Mouse (Mus musculus) spleen, adult 12 weeks (tissue): ENCODE measurements around the gene Tubb1.

Source experiments
- DNase-seq: peaks from one replicate; pipeline ENCODE4 v3.0.0; 2022; ENCODE audit warnings: low spot score

The Tubb1 gene

DNA sequence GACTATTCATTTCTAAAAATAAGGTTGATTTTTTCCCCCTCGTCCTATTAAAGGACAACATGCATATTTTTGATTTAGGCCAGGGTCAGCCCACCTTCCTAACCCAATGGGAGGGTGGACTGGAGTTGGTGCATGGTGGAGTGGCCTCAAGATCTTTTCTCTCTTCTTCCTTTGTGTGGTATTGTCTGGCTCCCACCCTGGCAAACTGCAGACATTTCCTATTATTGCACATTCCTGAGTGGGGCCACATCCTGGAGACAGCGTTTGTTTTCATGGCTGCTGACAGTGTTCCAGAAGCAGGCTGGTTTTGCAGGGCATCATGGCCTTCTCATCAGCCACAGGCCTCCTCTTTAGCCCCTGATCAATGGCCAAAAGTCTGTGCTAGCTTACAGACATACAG lies 7.4 kb upstream of the Tubb1 start:
- DNase-seq, result no peak

DNA sequence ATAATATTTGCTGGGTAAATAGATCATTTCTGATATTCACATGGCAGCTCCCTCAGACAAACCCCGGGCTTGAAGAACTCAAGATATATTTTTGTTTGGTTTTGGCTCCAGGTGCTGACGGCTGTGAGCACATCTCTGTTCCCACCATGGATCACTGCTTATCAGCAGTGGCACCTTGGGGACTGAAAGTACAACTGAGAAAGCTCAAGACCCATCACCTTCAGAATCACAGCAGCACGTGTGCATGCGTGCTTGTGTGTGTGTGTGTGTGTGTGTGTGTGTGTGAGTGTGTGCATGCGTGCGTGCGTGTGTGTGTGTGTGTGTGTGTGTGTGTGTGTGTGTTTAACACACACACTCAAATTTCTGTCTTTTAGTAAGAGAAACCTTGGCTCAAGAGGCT lies 6.1 kb upstream of the Tubb1 start:
- DNase-seq, result no peak

DNA sequence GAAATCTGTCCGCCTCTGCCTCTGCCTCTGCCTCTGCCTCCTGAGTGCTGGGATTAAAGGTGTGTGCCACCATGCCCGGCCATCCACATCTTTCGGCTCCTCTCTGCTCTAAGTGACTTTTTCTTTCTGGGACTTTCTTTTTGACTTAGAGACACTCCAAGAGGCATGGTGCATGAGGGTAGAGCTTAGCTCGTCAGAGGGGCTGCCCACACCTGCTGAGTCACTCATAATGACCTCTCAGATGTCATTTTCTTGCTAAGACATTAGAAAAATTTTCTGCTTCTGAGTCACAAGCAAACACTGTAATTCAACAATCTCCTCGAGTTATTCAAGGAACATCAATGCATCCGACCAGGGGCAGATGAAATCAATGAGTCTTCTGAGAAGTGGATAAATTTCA lies 5.5 kb upstream of the Tubb1 start:
- DNase-seq, result no peak

DNA sequence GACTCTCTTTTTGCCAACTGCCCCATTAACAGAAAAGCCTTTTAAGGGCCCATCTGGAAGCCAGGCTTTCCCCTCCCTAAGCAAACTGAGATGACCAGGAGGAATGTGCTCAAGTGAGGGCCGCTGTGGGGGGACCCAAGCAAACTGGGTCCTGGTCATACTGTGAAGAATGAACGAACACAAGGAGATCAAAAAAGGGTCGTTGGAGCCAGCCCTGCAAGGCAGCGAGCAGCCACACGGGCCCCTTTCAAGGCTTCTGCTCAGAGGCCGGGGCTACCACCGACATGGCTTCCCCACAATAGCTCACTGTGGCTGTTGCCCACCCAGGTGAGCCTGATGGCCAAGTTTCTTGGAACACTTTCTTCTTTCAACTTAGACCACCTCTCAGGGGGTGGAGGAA lies 4.0 kb upstream of the Tubb1 start:
- DNase-seq, result no peak

DNA sequence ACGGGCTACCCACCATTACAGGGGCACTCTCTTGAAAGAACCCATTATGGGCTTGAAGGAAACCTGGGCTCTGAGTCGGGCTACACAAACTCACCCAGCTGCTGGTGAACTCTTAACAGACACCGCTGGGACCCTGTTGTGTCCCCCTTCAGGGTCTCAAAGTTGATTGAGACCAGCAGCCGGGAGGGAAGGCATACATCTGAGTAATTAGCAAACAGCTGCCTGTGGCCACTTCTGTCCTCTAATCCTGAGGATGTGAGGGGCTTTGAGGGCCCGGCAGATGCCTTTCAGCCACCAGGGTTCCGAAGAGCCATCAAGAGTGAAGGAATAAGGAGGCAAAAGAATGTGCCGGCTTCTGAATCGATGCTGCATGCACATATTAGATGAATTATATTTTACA lies 3.6 kb upstream of the Tubb1 start:
- DNase-seq, result no peak

DNA sequence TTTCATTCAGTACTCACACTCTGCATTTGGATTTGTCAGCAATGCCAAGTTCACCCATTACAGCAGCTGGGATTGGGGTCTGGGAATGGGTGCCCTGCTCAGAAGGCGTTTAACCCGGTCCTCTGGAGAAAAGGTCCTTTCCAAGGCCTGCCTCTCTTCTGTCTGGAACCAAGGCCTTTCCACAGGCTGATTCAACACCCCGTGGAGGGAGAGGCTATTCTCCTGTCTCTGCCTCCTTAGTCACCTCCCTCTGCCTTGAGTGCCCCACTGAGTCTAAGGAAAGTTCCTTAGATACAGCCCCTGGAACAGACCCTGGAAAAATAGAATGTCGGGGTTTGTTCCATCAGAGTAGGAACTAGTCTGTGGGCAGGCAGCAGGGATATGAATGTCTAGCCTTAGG lies 2.1 kb upstream of the Tubb1 start:
- no peak for DNase-seq

DNA sequence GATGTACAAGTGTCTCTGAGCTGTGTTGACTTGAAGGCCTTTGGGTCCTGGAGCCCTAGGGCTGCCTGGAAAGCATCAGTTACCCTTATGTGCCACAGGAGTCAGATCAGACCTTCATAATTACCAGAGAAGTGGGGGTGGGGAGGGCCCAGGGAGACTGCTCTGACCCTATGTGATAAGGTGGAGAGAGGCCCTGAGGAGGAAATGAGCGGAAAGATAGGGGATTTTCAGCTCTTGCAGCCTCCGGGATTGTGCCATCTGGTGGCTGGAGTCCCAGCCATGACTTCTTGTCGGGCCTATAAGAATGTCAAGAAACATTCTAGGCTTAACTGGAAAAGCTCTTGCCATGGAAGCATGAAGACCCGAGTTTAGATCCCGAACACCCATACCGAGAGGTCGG lies 3.2 kb downstream of the Tubb1 start:
- peak; percentile 48 for DNase-seq

DNA sequence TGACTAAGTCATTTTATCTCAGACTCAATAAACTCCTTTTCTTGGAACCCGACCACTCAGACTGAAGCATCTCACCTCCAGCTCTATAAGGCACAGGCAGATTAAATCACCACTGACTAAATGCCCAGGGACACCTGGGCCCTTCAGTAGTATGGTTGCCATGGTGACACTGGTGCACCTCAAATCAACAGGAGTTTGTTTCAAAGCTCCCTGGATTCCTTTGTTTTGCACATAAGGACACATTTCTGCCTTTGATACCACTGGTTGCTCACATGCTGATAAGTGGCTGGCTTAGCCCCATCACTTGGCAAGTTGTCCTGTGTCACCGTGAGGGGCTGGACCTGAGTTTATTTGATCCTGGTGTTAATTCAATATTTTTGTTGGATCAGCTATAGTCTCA lies 8.9 kb downstream of the Tubb1 start:
- DNase-seq, result no peak

DNA sequence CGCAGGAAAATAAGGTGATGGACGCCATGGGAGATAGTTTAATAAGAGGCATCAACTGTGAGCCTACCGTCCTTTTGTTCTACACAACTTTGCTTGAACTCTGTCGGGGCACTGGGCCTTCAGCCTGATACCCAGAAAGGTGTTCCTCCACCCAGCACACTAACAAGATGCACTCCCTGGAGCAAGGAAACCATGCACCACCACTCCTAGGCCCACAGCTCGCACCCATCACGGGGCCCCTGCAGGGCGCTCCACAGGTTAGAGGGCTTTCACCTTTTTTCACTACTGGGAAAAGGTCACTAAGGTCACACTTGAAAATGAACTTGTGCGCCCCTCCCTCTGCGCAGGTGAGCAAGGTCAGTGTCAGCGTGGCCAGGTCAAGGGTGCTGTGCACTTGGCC lies 12.9 kb downstream of the Tubb1 start:
- no peak for DNase-seq

DNA sequence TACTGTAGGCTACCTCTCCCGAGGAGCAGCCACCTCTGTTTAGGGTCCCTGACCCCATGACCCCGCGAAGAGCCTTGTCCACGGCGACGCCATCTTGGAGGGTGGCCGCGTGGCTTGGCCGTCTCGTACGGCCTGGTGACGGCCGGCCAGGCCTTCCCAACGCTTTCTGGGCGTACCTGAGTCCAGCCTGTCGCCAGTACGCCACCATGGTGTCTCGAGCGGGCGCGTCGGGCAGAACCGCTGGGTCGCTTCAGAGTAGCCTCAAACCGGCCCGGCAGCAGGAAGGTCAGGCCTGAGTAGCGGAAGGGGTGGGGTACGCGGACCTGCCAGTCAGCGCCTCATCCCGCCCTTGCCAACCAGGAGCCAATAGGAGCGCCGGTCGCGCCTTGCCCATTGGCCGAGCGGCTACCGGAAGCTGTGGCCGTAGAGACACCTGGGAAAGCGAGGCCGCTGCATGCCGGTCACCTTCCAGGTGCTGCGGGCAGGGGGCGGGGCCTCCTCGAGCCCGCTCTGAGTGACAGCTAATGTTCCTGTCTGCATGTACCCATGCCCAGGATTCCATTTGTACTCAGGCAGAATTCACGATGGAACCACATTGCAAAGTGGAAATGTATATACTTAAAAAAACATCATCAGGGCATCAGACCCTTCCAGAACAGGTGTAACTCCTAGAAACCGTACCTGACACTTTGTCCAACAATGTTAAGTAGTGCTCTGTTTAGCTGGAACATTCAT lies 13.5 kb downstream of the Tubb1 start, which contains the start of gene Atp5e:
TSS of gene Atp5e (minus strand) at position 317 of the 735 bp plus-strand sequence.
- DNase-seq, result peak; percentile 84

DNA sequence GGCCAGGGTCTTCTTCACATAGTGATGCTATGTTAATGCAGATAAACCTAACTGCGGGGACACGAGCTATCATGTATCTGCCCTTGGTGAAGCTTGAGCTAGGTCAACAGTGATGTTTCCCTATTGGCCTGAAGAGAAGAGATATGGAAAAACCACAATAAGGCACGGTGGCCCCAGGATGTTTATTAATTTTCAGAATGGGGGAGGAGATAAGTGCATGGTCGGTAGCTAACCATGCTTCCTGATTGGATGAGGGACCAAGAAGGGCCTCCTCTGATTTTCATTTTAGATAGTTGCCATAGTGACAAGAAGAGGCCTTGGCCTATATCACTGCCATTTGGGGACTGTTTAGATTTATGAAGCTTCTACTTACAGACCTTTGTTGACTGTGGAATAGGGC lies 19.8 kb downstream of the Tubb1 start:
- no peak for DNase-seq

DNA sequence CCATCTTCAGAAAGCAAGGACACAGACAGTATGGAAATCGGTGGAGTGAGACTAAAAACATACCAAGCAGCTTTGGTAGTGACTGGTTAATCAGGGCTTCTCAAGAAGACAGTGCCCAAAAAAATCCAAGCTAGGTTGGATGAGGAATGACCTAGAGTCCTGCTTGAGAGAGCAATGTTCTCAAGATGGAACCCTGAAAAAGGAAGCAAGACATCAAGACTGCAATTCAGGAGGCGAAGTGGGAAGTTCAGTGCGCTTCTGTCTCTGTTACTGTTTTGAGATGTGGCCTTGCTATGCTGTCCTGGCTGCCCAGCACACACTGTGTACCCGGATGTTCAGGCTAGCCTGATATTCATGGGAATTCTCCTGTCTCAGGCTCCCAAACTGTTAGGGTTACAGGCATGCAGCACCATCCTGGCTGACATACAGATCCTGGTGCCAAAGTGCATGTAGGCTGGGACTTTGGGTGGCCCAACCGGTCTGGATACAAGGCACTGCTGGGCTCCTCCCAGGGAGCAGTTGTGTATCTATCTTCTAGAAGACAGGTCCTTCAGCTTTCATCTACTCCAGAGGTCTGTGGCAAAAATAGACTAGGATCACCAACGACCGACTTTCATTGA lies 20.4 kb downstream of the Tubb1 start:
- DNase-seq, result no peak

DNA sequence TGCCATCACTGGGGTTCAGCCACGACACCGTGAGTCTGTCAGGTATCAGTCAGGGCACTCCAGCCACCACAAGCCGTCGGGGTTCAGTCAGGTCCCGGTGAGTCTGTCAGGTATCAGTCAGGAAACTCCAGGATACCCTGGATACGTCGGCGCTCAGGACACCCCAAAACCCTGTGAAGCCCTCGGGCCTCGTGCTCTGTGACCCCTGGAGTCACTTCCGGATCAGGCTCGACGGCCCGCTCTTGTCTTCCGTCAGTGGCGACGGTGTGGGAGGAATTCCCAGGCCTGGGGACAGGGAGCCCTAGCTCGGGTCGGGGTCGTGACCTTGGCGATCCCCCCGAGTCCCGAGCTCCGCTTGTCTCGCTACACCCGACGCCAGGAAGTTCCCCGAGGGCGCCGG lies 21.9 kb downstream of the Tubb1 start:
- no peak for DNase-seq

DNA sequence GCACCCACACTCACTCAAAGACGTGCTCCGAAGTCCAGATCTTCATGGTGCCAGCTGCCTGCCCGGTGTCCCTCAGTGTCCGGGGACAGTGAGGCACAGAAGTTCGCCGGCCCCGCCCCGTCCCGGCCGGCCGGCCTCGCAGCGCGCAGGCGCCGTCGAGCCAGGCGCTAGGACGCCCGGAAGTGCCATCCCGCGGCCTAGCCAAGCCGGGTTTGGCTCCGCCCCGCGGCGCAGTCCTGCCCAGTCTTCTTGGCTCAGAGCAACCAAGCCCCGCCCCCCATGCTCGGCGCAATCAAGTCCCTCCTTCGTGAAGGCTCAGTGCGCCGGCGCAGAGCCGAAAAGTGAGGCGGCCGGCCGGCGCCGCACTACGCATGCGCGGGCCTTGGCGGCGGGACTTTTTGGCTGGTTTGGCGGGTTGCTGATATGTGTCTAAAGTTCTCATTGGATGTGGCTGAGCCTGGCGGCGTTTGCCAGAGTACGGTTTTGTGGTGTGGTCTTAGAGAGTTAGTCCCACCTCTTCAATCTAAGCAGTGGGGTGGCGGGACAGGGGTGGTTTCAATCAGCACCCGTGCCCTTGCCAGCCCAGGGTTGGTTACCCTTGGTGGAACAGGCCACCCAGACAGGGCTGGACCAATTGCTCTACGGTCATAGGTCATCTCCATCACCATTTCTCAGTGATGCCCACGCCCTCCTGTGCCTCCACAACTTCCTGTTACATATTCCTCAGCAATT lies 22.5 kb downstream of the Tubb1 start, which contains the start of gene Prelid3b:
TSS of gene Prelid3b (minus strand) at position 264 of the 732 bp plus-strand sequence.
- peak; percentile 99 for DNase-seq

DNA sequence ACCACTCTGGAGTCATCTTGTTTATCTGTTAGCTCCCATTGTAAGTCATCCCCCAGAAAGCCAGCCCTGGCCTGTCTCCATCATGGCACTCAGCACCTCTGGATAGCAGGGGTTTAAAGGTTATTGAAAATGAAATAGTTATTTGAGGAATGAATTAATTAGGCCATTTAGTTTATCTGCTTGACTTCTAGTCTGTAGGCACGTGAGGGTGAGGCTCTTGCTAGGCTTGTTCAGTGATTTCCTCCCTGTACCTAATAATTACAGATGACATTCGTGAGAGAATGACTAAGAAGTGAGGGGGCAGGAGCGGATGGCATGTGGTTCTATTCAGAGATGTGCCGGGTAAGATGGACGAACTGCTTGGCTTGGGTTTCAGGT lies 23.0 kb downstream of the Tubb1 start:
- no peak for DNase-seq

DNA sequence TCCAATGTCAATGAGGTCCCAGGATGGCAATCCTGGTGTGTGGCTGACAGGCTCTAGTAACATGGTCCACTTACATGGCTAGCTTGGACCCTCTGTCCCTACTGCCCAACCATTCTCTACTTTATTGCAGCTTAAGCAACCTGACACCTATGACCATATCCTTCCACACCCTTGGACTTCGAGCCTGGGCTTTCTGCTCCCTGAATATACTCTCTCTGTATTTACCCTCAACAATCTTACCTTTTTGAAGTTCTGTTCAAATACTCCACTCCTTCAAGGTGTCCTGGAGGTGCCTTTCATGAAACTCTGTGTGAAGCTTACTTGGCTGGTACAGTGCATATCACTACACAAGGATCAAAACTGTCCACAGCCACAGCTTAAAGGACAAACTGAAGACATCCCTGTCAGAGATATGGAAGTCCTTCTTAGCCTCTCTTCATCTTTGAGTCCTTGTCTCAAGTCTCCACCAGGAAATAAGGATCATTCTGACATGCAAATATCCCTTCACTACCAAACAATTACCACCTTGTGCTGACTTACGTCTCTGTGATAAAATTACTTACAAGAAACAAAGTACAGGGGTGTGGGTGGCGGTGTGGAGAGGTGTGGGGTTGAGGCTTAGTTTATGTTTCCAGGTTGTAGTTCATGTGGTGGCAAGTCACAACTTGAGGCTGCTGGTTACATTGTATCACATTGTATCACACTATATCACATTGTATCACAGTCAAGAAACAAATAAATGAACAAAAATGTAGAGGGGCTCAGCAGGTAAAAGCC lies 27.2 kb downstream of the Tubb1 start:
- DNase-seq, result no peak

DNA sequence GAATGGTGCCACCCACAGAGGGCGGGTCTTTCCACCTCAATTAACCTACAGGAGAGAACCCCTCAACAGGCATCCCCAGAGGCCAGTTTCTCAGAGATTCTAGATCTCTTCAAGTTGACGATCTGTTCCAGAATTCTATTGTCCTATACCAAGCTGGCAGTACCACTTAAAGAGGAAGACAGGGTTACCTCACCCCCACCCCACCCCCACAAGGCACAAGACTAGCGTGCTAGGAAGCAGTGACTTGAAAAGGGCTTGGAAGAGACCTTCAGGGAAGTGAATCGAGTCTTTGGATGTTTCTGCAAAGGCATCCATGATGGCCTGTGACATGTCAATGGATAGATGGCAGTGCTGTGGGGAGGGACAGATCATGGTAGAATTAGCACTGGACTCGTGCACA lies 28.3 kb downstream of the Tubb1 start:
- DNase-seq, result no peak

DNA sequence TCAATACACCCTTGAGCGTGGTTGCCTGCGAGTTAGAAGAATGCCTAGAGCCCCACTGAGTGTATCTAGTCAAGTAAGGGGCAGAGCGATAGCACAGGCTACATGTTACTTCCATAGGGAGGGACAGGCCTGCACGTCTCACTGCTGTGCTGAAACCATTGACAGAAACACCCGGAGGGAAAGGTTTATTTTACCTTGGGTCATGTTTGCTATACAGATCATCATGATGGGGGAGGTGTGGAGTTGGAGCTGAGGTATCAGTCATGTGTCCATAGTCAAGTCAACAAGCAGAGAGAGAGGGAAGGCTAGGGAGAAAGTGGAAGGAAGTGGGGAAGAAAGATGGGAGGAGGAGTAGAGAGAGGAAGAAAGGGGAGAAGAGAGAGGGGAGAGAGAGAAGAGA lies 36.5 kb downstream of the Tubb1 start:
- no peak for DNase-seq

DNA sequence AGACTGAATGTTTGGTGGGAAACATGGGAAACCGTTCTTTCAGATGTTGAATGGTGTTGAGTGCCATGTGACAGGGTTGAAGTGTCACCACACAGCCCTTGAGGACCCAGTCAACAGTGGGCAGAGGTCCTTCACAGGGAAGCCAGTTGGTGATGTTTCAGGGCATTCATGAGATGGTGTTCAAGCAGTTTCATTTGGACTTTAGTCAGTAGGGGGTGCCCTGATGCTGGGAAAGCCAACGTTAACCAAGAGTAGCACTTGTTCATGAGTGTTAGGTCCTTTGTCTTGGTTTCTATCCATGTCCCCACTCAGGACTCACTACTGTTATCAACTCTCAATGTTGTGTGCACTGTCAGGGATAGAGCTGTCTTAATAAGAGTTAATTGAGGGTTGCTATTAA lies 42.4 kb downstream of the Tubb1 start:
- DNase-seq, result peak; percentile 12

DNA sequence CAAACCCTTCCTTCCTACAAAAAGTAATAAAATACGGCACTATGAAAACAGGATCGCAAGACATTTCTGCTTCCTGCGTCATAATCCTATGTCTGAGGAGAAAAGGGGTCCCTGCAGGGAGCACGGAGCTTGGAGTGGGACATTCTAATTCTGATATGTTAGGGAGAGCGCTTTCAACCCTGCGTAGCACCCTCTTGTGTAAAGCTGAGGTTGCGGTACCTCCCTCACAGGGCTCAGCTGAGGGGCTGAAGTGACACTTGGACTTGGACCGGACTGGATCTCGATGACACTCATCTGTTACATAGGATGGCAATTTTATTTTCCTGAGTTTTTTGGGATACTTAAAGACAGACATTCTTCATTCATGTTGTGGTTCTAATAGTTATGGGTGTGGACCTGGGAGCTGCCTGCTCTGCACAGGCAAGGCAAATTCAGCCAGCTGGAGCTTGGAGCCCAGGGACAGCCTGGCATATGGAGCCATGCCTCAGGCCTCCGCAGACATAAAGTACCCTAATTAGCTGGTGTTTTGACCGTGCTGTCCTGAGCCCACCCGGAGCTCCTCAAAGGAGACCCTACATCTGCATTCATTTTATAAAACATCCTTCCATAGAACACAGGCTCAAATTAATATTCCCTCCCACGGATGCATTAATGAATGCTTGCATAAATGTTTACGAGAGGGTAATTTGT lies 50.5 kb downstream of the Tubb1 start:
- no peak for DNase-seq

DNA sequence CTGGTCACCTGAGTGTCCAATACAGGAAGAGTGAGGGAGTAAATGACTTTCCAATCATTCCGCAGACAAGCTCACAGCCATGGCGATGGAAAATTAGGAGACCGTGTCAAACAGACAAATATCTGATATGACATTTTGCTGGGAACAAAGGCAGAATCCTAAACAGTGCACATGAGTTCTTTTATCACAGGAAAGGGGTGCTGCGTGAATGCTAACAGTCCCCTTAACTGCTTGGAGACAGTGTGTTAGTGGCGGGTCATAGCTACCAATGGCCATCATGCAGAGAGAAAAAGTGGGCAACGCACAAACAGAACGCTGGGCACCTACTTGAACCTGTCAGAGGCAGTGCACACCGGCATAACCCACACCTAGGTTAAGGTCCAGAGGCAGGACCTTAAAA lies 51.0 kb downstream of the Tubb1 start:
- no peak for DNase-seq

DNA sequence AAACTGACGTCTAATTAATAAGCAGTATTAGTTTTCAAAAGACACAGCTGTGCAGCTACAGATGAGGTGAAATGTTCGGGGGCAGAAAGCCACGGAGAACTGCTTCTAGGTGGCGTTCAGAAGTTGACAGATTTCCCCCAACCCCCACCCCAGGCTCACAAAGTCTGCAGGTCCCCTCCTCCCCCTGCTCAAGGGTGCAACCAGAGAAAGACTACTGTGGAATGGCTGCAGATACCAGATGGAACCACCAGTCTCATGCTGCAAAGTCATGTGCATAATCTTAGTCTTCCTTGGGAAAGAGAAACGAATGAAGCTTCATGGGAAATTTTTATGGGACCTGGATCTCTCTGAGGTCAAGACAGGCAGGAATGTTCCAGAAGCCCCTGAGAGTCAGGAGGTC lies 51.8 kb downstream of the Tubb1 start:
- no peak for DNase-seq
